Mouse (Mus musculus) heart, postnatal 36 days (tissue): ENCODE measurements around the gene Josd2. TPM values are rescaled to one million over a fixed set of nuclear protein-coding genes. Genes with fewer than 3 reads are reported as not detected.

Experiments
- DNase-seq, 2 experiments: peaks; one replicate each; pipeline ENCODE4 v3.0.0; 2021 to 2022
- intact Hi-C: fragments of 180-260 bp; cut with DNase I; formaldehyde crosslinking; loops from one replicate; pipeline ENCODE4 v1.15.1; 2025
- microRNA-seq, 2 experiments: library from miRNA; unstranded; fragments of <30 nt; microRNA quantifications; one replicate each; pipeline ENCODE4 v1.2.0; 2021; ENCODE audit warnings: borderline number of aligned reads in 2 of 2
- total RNA-seq, 2 experiments: library from RNA; stranded (reverse); gene quantifications; 2 replicates each; pipeline ENCODE4 v1.2.3; 2021

The Josd2 gene
- total RNA-seq, 2 experiments from 2014 or later = 127 to 143 TPM

DNA sequence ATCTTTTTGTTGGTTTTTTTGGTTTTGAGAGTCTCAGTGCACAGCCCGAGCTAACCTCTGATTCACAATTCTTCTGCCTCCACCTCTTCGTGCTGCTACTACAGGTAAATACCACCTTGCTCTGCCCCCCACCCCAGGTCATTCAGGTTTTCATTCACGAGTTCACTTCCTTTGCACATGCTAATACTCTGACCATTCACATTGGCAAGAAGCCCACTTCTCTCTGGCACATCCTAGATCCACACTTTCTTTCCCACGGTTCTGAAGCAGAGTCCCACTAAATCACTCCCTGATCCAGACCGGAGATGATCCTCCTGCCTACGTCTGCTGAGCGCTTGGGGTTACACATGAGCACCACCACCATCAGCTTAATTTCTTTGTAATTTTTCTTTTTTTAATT, 27.3 kb downstream of the Josd2 start:
- intact Hi-C loops = loop anchor here (2.0 kb wide), 1 partner anchor 28 kb away; the partner anchor contains the start of gene Josd2
- DNase-seq = no peak

DNA sequence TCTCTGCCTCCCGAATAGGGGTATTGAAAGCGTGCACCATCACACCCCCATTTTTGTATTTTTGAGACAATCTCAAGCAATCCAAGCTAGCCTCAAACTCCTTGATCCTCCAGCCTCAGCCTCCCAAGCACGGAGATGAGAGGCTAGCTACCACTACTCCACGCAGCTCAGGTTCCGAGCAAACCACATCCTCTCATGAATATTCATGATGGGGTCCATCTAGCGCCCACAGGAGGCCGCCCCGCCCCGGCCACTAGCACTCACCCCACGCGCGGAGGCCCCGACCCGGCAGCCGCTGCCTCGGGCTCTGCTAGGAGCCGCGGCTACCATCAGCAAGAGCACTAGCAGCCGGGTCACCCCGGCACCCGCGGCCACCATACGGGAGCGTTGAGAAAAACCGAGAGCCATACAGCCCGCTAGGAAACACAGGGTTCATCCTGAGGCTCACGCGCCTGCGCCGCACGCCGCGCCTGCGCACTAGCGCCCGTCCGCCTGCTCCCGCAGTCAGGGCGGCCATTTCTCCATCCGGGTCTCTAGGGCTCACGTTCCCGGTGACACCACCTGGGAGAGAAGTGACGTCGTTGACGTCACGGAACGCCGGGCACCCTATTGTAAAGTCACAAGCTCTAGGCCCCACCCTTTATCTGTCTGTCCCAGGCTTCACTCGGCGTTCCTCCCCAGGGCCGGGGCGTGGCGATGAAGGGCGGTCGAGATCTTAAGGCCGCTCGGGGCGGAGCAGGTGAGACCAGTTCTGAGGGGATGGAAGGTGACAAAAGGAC, 28.4 kb downstream of the Josd2 start, which contains the start of the genes Emc10 and Fam71e1:
Gene Emc10, minus strand, starts transcription at position 538 of the 779 bp plus-strand sequence.
Gene Fam71e1, plus strand, starts transcription at position 590 of the 779 bp plus-strand sequence.
- intact Hi-C loops = loop anchor here (2.0 kb wide), 1 partner anchor 29 kb away; the partner anchor contains the start of gene Josd2
- DNase-seq = peak; percentile 96 to 98

DNA sequence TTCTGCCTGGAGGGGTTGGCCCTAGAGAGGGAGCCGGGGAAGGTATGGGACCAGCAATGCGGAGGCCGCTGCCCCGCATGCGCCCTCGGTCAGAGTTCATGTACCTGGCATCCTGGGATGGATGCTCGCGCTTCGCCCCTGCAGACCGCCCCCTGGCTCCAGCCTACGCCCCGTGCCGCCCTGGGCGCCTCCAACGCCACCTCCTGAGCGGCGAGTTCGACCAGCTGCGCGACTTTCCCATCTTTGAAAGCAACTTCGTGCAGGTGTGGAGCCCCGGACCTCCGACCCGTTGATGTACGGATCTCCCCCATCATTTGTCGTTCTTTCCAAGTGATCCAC, 29.0 kb downstream of the Josd2 start:
- DNase-seq = no peak
- intact Hi-C loops = no loop called here

DNA sequence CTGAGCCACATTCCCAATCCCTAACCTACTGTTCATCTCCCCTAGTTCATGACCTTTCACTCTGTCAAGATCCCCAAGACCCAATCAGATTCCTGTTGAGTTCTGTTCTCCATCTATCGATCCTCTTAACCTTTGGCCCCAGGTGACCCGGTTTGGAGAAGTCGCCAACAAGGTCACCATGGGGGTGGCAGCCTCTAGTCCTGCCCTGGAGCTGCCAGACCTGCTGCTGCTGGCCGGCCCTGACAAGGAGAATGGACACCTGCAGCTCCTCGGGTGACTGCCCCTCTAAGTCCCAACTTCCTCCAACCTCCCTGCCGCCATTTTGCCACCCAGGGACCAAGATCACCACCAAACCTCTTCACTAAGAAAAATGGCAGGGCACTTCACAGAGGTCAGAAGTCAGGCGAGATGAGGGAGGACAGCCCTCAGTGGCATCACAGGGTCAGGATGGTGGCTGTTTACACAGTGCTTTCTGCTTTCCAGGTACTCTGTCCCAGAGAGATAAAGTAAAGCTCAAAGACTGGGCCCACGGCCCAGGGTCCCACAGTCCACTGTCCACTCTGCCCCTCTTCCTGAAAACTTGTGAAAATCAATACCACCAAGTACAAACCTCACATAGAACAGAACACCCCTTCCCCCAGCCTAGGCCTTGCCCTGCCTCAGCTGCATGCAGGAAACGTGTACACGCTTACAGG, 29.7 kb downstream of the Josd2 start:
- DNase-seq = no peak
- intact Hi-C loops = no loop called here

DNA sequence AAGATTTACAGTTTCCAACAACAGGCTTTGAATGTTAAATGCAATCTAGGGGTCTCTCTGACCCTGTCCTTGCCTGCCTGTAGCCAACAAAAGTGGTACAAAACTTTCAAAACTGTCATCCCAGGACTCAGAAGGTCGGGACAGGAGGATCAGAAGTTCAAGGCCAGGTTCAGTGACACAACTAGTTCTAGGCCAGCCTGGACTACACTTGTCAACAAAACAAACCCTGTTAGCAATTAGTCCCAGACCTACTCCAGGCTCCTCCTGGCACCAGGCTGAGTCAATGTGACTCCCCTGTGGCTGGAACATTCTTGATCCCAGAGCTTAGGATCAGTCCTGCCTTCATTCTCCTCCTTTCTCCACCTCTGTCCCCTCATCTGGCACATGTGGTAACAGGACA, 31.1 kb downstream of the Josd2 start:
- intact Hi-C loops = no loop called here
- DNase-seq = no peak

DNA sequence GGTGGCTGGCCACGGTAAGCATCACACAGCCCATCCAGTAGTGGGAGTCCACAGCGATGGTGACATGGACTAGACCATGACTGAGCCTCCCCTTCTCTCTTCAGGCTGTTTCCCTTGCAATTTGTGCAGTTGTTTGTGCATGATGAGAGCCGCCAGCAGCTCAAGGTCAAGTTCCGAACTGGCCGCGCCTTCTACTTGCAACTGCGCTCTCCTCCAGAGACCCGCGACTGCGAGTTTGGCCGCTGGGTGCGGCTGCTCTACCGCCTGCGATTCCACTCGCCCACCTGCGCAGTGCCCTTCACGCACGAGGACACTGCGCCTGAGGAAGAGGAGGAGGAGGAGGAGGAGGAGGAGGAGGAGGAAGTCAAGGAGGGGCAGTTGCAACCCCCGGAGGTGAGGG, 32.3 kb downstream of the Josd2 start:
- no peak for DNase-seq
- intact Hi-C loops = no loop called here

DNA sequence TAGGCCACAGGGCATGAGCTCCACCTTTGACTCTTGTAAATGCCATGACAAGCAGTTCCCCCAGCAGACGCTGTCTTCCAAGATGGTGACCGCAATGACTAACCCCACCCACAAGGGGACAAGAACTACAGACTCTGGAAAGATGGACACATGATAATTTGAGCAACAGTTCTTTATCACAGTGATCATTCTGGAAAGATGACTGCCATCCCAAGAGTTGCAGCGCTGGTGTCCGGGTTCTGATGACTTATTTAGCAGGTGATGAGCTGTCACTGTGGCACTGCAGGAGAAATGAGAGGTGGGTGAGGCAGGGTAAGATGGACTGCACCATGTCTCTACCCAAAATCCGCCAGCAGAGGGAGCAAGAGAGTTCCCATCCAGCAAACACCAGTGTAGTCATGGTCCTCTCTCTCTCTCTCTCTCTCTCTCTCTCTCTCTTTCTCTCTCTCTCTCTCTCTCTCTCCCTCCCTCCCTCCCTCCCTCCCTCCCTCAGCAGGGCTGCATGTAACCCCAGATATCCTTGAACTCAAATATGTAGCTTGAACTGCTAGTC, 33.9 kb downstream of the Josd2 start:
- DNase-seq = peak; percentile 56 to 76
- intact Hi-C loops = loop anchor here (1.0 kb wide), 2 partner anchors 49 to 60 kb away; no protein-coding TSS in a partner anchor

DNA sequence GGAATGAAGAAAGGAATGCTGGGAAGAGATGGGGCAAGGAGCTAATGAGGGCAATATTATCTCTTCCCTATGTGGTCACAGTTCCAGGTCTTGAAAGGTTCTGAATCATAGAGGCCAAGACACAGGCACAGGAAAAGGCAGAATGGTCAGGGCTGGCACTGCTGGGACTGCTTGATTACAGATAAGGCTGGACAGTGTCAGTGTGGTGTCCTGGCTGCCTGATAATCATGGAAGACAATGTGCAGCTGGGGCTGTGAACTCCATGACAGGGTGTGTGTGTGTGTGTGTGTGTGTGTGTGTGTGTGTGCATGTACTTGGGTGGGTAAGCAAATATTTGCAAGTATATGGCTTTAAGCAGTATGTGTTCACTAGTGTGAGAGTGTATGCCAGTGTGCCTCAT, 39.7 kb downstream of the Josd2 start:
- intact Hi-C loops = no loop called here
- no peak for DNase-seq

DNA sequence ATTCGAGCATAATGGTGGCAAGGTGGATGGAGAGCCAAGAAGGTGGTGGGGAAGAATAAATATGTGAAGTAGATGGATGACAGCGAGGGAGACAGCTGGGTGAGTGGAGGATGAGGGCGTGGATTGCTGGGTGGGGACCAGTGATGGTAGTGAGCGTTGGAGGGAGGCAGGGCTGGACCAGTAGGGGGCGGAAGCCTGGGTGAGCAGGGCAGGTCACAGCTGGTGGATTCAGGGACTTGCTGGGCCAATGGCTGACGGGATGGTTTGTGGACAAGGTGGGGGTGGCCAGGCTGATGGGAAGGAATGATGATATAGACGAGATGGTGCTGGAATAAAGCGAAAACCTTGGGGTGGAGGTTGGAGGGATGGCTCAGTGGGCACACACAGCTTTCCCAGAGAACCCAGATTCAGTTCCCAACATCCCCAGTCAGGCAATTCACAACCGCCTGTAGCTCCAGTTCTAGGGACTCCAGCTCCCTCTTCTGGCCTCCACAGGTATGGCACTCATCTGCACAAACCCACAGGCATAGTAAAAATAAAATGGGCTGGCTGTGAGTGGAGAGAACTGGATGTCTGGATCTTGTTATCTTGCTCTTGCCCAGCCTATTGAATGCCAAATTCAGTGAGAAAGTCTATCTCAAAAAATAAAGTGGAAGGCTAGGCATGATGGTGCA, 51.6 kb downstream of the Josd2 start:
- no peak for DNase-seq
- intact Hi-C loops = no loop called here

DNA sequence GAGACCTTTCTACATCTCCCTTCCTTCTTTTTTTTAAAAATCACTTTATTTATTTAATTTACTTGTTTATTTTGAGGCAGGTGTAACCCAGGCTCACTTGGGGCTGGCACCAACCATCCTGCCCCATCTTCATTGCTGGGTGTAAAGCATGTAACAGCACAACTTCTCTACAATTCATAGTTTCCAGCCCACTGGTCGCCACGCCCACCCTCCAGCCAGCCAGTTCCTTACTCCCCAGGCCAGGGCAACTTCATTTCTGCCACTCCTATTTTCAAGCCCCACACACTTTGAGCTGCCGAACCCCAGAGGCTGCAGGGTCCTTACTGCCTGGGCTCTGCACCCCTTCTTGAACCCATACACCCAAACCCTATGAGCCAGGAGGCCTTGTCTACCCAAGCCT, 53.2 kb downstream of the Josd2 start:
- no peak for DNase-seq
- intact Hi-C loops = loop anchor here (1.0 to 5.0 kb wide), 2 partner anchors 40 to 126 kb away; no protein-coding TSS in a partner anchor

Small RNAs within 50 kb of the gene (microRNA-seq; reads per million reads assigned to microRNA genes)
- gene Mir7052 = 0 to 2.2 reads per million in 2 experiments

Other genes with a start within 250 kb of the Josd2 start
- gene Klk1, start 242.6 kb upstream of the Josd2 start, total RNA-seq = under 1 TPM in 1 of 2 experiments, not detected in 1; 0.33 TPM
- not detected for gene Gm36864, start 231.8 kb upstream of the Josd2 start, total RNA-seq
- under 1 TPM; 0.58 to 0.70 TPM for gene 1700028J19Rik, start 221.3 kb upstream of the Josd2 start, total RNA-seq
- gene 2410002F23Rik, start 221.3 kb upstream of the Josd2 start, total RNA-seq = 10 to 100 TPM; 11.2 to 19.7 TPM
- gene Acp4, start 210.6 kb upstream of the Josd2 start, total RNA-seq = not detected
- not detected for gene Gm15517, start 206.5 kb upstream of the Josd2 start, total RNA-seq
- under 1 TPM; 0.75 to 0.84 TPM for gene Clec11a, start 161.1 kb upstream of the Josd2 start, total RNA-seq
- 1 to 10 TPM in 1 of 2 experiments, under 1 TPM in 1; 1.00 to 1.5 TPM for gene Shank1, start 157.7 kb upstream of the Josd2 start, total RNA-seq
- 1 to 10 TPM; 1.7 to 3.4 TPM for gene Syt3, start 83.9 kb upstream of the Josd2 start, total RNA-seq
- under 1 TPM in 1 of 2 experiments, not detected in 1; 0.68 TPM for gene 1700008O03Rik, start 82.2 kb upstream of the Josd2 start, total RNA-seq
- gene Lrrc4b, start 39.0 kb upstream of the Josd2 start, total RNA-seq = 10 to 100 TPM; 20.5 to 21.6 TPM
- gene Aspdh, start 2.6 kb upstream of the Josd2 start, total RNA-seq = under 1 TPM; 0.65 to 0.75 TPM
- 10 to 100 TPM; 87.6 to 87.9 TPM for gene Emc10, start 28.5 kb downstream of the Josd2 start, total RNA-seq
- gene Fam71e1, start 28.6 kb downstream of the Josd2 start, total RNA-seq = 1 to 10 TPM; 3.1 to 3.2 TPM
- gene Mybpc2, start 56.7 kb downstream of the Josd2 start, total RNA-seq = 10 to 100 TPM; 16.5 to 20.1 TPM
- under 1 TPM; 0.31 to 0.51 TPM for gene Spib, start 64.1 kb downstream of the Josd2 start, total RNA-seq
- 10 to 100 TPM; 11.9 to 14.0 TPM for gene Pold1, start 80.9 kb downstream of the Josd2 start, total RNA-seq
- gene Nr1h2, start 86.0 kb downstream of the Josd2 start, total RNA-seq = 10 to 100 TPM; 48.2 to 50.8 TPM
- under 1 TPM; 0.43 to 0.78 TPM for gene Napsa, start 104.4 kb downstream of the Josd2 start, total RNA-seq
- gene Kcnc3, start 122.7 kb downstream of the Josd2 start, total RNA-seq = 1 to 10 TPM; 2.0 to 2.3 TPM
- 100 to 1,000 TPM in 1 of 2 experiments, 10 to 100 TPM in 1; 81.8 to 110 TPM for gene Myh14, start 202.9 kb downstream of the Josd2 start, total RNA-seq
- not detected for gene Izumo2, start 240.8 kb downstream of the Josd2 start, total RNA-seq